In the genomic region with DNA sequence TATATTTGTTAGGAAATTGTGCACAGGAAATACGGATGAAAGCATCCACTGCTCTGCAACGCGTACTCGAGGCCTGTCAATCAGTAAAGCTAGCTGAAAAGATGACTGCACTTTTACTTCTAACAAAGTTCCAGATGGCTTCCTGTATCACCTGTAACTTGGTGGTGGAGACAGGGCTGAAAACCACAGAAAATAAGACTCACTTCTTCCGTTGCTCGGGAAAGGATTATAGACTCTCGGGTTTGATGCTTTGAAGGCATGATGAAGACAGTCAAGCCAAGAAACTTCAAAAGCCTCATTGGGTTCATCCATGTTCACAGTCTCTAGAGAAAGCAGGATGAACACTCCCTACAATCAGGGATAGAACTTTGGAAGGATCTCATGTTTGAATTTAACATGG, we compare ENCODE assay signal across 30 mouse cellular contexts.
"Had no signal": no experiment of that assay in that cellular context is flagged by ENCODE, and none has a peak within 500 bp of the region (broad histone marks: within the 10 kb centered on the region; RNA-seq: fewer than 3 reads in every experiment).

No protein-coding gene starts in this region.

- H3K4me3 ChIP-seq: left cerebral cortex, adult 2 months; limb, embryonic 10.5 days; limb, embryonic 12.5 days; limb, embryonic 13.5 days; limb, embryonic 15.5 days; liver, embryonic 12.5 days; liver, embryonic 13.5 days; liver, embryonic 15.5 days; lung, embryonic 15.5 days; megakaryocyte, embryonic 14.5 days; midbrain, embryonic 10.5 days; midbrain, embryonic 12.5 days; midbrain, embryonic 13.5 days; midbrain, embryonic 15.5 days had no signal

- H3K4me2 ChIP-seq: limb, embryonic 12.5 days; limb, embryonic 13.5 days; limb, embryonic 15.5 days; liver, embryonic 11.5 days; liver, embryonic 12.5 days; liver, embryonic 13.5 days; liver, embryonic 15.5 days; lung, embryonic 14.5 days; lung, embryonic 15.5 days; midbrain, embryonic 11.5 days; midbrain, embryonic 12.5 days; midbrain, embryonic 13.5 days; midbrain, embryonic 15.5 days had no signal

- H3K36me3 ChIP-seq: limb, embryonic 10.5 days; limb, embryonic 12.5 days; limb, embryonic 13.5 days; limb, embryonic 15.5 days; liver, embryonic 12.5 days; liver, embryonic 13.5 days; liver, embryonic 15.5 days; lung, embryonic 15.5 days; midbrain, embryonic 10.5 days; midbrain, embryonic 12.5 days; midbrain, embryonic 13.5 days; midbrain, embryonic 15.5 days had no signal

- H3K9ac ChIP-seq: limb, embryonic 12.5 days; limb, embryonic 13.5 days; limb, embryonic 15.5 days; liver, embryonic 12.5 days; liver, embryonic 13.5 days; liver, embryonic 14.5 days; liver, embryonic 15.5 days; liver, postnatal 0 days; lung, embryonic 14.5 days; lung, embryonic 15.5 days; midbrain, embryonic 12.5 days; midbrain, embryonic 13.5 days; midbrain, embryonic 15.5 days had no signal

- H3K9me3 ChIP-seq: limb, embryonic 10.5 days; limb, embryonic 12.5 days; limb, embryonic 13.5 days; limb, embryonic 15.5 days; liver, embryonic 12.5 days; liver, embryonic 13.5 days; liver, embryonic 15.5 days; lung, embryonic 15.5 days; megakaryocyte, embryonic 14.5 days; midbrain, embryonic 10.5 days; midbrain, embryonic 12.5 days; midbrain, embryonic 13.5 days; midbrain, embryonic 15.5 days had no signal

- DNase-seq: layer of hippocampus, postnatal 36 days; left cerebral cortex, postnatal 4 days; liver; liver, embryonic 13.5 days; liver, postnatal 0 days; lung, adult 18-20 months; lung, adult 2 months; lung, embryonic 14.5 days; lung, postnatal 10 days; lung, postnatal 14 days; lung, postnatal 36 days; lung, postnatal 4 days; midbrain, embryonic 14.5 days had no signal

- H3K27me3 ChIP-seq: limb, embryonic 12.5 days; limb, embryonic 13.5 days; limb, embryonic 15.5 days; liver, embryonic 12.5 days; liver, embryonic 13.5 days; liver, embryonic 15.5 days; lung, embryonic 15.5 days; midbrain, embryonic 12.5 days; midbrain, embryonic 15.5 days had no signal

- H3K27ac ChIP-seq: left cerebral cortex, adult 2 months; limb, embryonic 10.5 days; limb, embryonic 12.5 days; limb, embryonic 13.5 days; limb, embryonic 15.5 days; liver, embryonic 12.5 days; liver, embryonic 13.5 days; liver, embryonic 14.5 days; liver, embryonic 15.5 days; lung, embryonic 15.5 days; macrophage; midbrain, embryonic 10.5 days; midbrain, embryonic 12.5 days; midbrain, embryonic 13.5 days; midbrain, embryonic 15.5 days had no signal

- H3K4me1 ChIP-seq: liver, embryonic 12.5 days; liver, embryonic 15.5 days had no signal
